Mouse (Mus musculus) forebrain, postnatal 0 days (tissue): ENCODE data around the gene Chid1. TPM values are rescaled to one million over a fixed set of nuclear protein-coding genes. Genes with fewer than 3 reads are reported as not detected.

Experiments
- ATAC-seq: fragments of 200-750 bp; cut with Nextera tagmentation; 2 replicates; pipeline ENCODE4 v1.8.0; 2017; ENCODE audit warnings: mild to moderate bottlenecking, moderate library complexity
- DNase-seq: peaks from one replicate; pipeline ENCODE4 v3.0.0-alpha.2; 2015
- H3K27ac ChIP-seq: fragments of 300-500 bp; sonication (generic); 2 replicates; pipeline ENCODE4 v1.5.1; 2014; ENCODE audit warnings: low read depth, mild to moderate bottlenecking, antibody characterized with exemption, low read length, moderate library complexity, mixed read lengths
- H3K27me3 ChIP-seq: fragments of 300-500 bp; sonication (generic); 2 replicates; pipeline ENCODE4 v1.6.1; 2014; ENCODE audit warnings: mild to moderate bottlenecking, low read length, mixed read lengths; ENCODE audit not compliant: insufficient read depth
- H3K36me3 ChIP-seq: fragments of 300-500 bp; sonication (generic); 2 replicates; pipeline ENCODE4 v1.6.1; 2014; ENCODE audit warnings: mild to moderate bottlenecking, moderate library complexity; ENCODE audit not compliant: insufficient read depth
- H3K4me1 ChIP-seq: fragments of 300-500 bp; sonication (generic); 2 replicates; pipeline ENCODE4 v1.6.1; 2014; ENCODE audit warnings: antibody characterized with exemption; ENCODE audit not compliant: insufficient read depth
- H3K4me2 ChIP-seq: fragments of 300-500 bp; sonication (generic); 2 replicates; pipeline ENCODE4 v1.6.1; 2014; ENCODE audit warnings: low read depth, mild to moderate bottlenecking, moderate library complexity
- H3K4me3 ChIP-seq: fragments of 300-500 bp; sonication (generic); 2 replicates; pipeline ENCODE4 v1.5.1; 2014; ENCODE audit warnings: low read depth, low read length, mixed read lengths
- H3K9ac ChIP-seq: fragments of 300-500 bp; sonication (generic); 2 replicates; pipeline ENCODE4 v1.6.1; 2014; ENCODE audit warnings: mild to moderate bottlenecking
- H3K9me3 ChIP-seq: fragments of 300-500 bp; sonication (generic); 2 replicates; pipeline ENCODE4 v1.6.1; 2016; ENCODE audit warnings: low read length
- CTCF ChIP-seq: sonication (generic); IDR thresholded peaks from 2 replicates; pipeline ENCODE4 v1.5.1; 2016; ENCODE audit warnings: antibody characterized with exemption, control low read depth, low read depth
- WGBS: fragments of 180-500 bp; shearing (Covaris S2); extraction: QIAGEN DNeasy Blood & Tissue Kit; methylation state at CpG from one replicate; pipeline ENCODE4 v1.1.7; 2014; 5-methylcytosine and 5-hydroxymethylcytosine counted together
- polyA plus RNA-seq: library from polyadenylated mRNA; unstranded; fragments of >200 nt; fragmentation: Nextera tagmentation; extraction: Ambion mirVana; gene quantifications from 2 replicates; pipeline ENCODE4 v1.2.1, GENCODE M21; 2015
- total RNA-seq: library from RNA; depleted of rRNA; stranded (reverse); fragments of >200 nt; gene quantifications from 2 replicates; pipeline ENCODE4 v1.2.3, GENCODE M21; 2014

Chid1 gene
- total and polyA plus RNA-seq, 2 experiments from 2014 or later: 42.0 TPM

DNA sequence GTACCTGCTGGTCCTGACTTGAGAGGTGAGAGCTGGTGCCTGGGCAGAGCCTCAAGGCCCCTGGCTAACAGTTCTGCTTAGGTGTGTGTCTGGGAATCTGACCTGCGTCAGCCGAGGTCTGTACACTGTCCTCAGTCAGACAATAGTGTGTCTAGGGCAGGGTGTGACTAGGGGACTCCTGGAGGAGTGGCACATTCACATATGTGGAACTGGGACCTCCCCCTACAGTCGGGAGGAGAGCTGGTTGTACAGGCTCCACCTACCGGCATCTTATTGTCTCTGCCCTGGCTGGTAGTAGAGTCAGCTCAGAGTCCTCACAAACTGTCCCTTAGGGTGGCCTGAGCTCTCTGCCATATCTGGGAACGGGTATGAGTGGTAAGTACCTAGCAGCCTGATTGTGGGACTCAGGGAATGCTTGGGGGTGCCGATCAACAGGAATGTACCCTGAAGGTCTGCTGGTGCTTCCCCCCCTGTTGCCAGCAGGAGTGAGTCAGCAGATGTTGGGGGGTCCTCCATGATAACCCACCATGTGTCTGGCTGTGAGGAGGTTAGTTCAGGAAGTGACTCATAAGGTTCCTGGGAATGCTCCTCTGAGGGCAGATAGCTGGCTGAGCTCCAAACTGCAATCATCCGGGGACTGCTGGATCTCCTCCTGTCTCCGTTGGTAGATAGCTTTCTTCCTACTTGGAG is 71.0 kb downstream of the Chid1 start:
- peak overlapping the region; percentile 62 for H3K4me3 ChIP-seq
- peak overlapping the region; percentile 84 for H3K27ac ChIP-seq
- 8% methylated on average over 8 of the region's 8 CpGs for WGBS
- H3K4me2 ChIP-seq: peak overlapping the region; percentile 72
- H3K4me1 ChIP-seq: peaks cover 20% of the 10 kb centered on the region; the same call in 1 of the 2 replicates
- no peaks in the 10 kb centered on the region for H3K9me3 ChIP-seq
- ATAC-seq (peak; percentile 84), DNase-seq (peak; percentile 82)
- TF ChIP-seq CTCF: peak; percentile 59
- peaks cover 23% of the 10 kb centered on the region for H3K36me3 ChIP-seq
- H3K27me3 ChIP-seq: peaks cover 25% of the 10 kb centered on the region
- H3K9ac ChIP-seq: peak overlapping the region; percentile 69

GRCm38 (mm10) chr7:141468164-141468521 is 71.5 kb downstream of the Chid1 start:
- no peak for TF ChIP-seq CTCF
- DNase-seq (no peak), ATAC-seq (peak; percentile 14; the same call in 1 of the 2 replicates)
- Histone ChIP-seq H3K4me2 (peak overlapping the region; percentile 72), H3K9ac (peak overlapping the region; percentile 69), H3K4me1 (peaks cover 19% of the 10 kb centered on the region; the same call in 1 of the 2 replicates), H3K27ac (peak overlapping the region; percentile 84), H3K36me3 (peaks cover 23% of the 10 kb centered on the region), H3K9me3 (no peaks in the 10 kb centered on the region), H3K27me3 (peaks cover 25% of the 10 kb centered on the region), H3K4me3 (peak overlapping the region; percentile 62)
- WGBS: 21% methylated on average over 5 of the region's 5 CpGs

DNA sequence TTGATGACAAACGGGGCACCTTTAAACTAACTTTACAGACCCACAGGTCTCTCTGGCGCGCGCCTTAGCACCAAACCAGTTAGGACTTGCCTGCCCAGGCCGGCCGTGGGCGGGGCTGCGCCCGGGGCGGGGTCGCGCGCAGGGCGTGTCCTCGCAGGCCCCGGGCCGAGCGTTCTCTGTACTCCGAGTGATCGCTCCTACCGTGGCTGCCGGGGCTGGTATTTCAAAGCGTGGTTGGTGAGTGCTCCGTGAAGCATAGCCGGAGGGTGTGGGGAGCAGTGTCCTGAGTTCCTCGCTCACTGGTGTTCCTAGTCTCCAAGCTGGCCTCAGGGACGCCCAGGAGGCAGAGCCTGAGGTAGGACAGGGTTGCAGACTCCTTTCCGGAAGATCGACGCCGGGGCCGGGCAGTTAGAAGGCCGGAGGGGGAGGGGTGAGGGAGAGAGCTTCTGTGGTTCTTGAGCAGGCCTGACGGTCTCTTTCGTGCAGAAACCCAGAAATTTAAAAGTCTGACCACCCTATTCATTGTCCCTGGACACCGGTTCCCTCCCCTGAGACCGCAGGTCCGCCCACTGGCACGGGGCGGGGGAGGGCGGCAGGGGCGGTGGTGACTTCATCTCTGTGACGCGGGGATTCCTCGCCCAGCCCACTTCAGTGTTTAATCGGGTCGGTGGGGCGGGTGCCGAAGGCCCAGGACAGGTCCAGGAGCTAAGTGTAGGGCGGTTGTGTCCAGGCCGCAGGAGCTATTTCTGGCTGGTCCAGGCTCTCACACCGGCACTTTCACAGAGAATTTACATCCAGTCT is 72.2 kb downstream of the Chid1 start, which contains the start of gene Cd151:
Cd151 (plus strand) TSS at position 163 of the 801 bp plus-strand sequence.
- no peak for TF ChIP-seq CTCF
- Histone ChIP-seq H3K27me3 (peaks cover 29% of the 10 kb centered on the region), H3K4me1 (peaks cover 19% of the 10 kb centered on the region; the same call in 1 of the 2 replicates), H3K9me3 (no peaks in the 10 kb centered on the region), H3K36me3 (peaks cover 23% of the 10 kb centered on the region), H3K4me2 (peak within 1 kb of the TSS; percentile 72), H3K9ac (peak within 1 kb of the TSS; percentile 69), H3K4me3 (peak within 1 kb of the TSS; percentile 62), H3K27ac (peak within 1 kb of the TSS; percentile 84)
- 6% methylated on average over 51 of the region's 52 CpGs for WGBS
- DNase-seq (peak; percentile 77), ATAC-seq (peak; percentile 60)

DNA sequence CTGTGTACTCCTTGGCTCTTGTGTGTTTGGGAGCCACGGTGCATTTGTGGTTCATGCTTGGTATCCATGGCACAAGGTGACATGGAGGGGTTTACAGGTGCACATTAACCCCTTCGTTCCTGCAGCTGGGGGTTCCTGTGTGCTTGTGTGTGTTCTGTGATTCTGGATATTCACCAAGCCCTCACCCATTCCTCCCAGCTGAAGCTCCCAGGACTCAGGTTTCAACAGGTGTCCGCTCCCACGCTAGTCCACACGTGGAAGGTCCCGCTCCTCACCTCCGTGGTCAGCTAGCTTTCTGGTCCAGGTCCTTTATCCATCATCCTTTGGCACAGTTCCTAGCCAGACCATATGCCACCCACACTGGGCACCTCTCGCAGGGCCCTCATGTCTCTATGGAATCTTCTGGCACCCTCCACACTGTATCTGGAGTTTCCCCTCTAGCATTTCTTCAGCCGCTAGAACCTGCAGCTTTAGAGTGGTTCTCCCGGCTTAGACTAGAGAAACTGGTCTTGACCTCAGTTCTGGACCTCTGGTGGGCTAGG is 73.0 kb downstream of the Chid1 start:
- peak overlapping the region; percentile 72 for H3K4me2 ChIP-seq
- no peak for DNase-seq
- peak overlapping the region; percentile 62 for H3K4me3 ChIP-seq
- peaks cover 36% of the 10 kb centered on the region for H3K27me3 ChIP-seq
- no peak for TF ChIP-seq CTCF
- no peak overlapping the region for H3K27ac ChIP-seq
- 60% methylated on average over 10 of the region's 10 CpGs for WGBS
- peak overlapping the region; percentile 69 for H3K9ac ChIP-seq
- peaks cover 19% of the 10 kb centered on the region; the same call in 1 of the 2 replicates for H3K4me1 ChIP-seq
- no peak for ATAC-seq
- H3K36me3 ChIP-seq: peaks cover 19% of the 10 kb centered on the region
- H3K9me3 ChIP-seq: no peaks in the 10 kb centered on the region

- Histone ChIP-seq H3K9me3 (no peaks in the 10 kb centered on the region), H3K4me3 (no peak overlapping the region), H3K27ac (no peak overlapping the region), H3K27me3 (peaks cover 43% of the 10 kb centered on the region), H3K4me2 (no peak overlapping the region), H3K9ac (no peak overlapping the region), H3K4me1 (peaks cover 19% of the 10 kb centered on the region; the same call in 1 of the 2 replicates), H3K36me3 (peaks cover 14% of the 10 kb centered on the region)
- DNase-seq (no peak), ATAC-seq (no peak)
- 77% methylated on average over 7 of the region's 7 CpGs for WGBS
- no peak for TF ChIP-seq CTCF
These were observed 73.6 kb downstream of the Chid1 start for GRCm38 (mm10) chr7:141466045-141466394.

GRCm38 (mm10) chr7:141465388-141466044 is 74.1 kb downstream of the Chid1 start:
- no peak for DNase-seq
- H3K27ac ChIP-seq: no peak overlapping the region
- H3K9ac ChIP-seq: 0 out of 2 replicates have a peak overlapping the region, but pooled peaks have one; percentile 3
- peaks cover 48% of the 10 kb centered on the region for H3K27me3 ChIP-seq
- WGBS: 47% methylated on average over 8 of the region's 10 CpGs
- no peak for TF ChIP-seq CTCF
- no peak for ATAC-seq
- no peak overlapping the region for H3K4me3 ChIP-seq
- peaks cover 10% of the 10 kb centered on the region for H3K36me3 ChIP-seq
- no peaks in the 10 kb centered on the region for H3K9me3 ChIP-seq
- H3K4me2 ChIP-seq: peak overlapping the region; percentile 24; the same call in 1 of the 2 replicates
- H3K4me1 ChIP-seq: peaks cover 19% of the 10 kb centered on the region; the same call in 1 of the 2 replicates
